Comparison of ENCODE assay signal across 21 mouse cellular contexts in the genomic region with DNA sequence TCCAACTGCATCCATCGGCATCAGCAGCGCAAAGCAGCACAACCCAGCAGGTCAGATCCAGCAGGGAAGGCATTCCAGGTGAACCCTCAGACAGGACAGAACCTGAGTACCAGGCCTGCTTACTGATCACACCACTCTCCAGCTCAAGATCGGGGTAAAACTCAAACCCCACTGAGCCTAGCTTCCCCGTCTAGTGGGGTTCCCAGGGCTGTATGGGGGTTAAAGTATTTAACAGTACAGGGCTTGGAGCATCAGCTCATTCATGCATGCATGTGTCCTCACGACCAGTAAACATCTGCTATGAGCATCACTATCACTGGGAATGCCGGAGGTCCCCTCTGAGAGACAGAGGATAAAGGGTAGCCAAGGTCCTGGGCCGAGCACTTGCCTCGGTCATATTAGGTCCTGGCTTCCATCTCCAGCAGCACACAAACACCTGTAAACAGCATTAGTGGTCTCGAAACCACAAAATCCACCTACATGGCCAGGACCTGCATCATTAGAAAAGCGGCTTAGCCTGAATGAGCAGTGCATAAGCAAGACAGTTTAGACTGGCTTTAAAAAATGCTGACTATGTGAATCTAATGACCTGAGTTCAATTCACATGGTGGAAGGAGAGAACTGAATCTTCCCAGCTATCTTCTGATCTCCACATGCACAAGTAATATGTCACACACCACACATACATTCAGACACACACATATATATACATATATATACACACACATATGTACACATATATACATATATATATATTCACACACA. TPM values are rescaled to one million over a fixed set of nuclear protein-coding genes. Genes with fewer than 3 reads are reported as not detected.
DNase-seq lines count a peak whose midpoint lies in the region; ATAC-seq and TF ChIP-seq lines count a peak whose summit lies in the region.
"Had no signal": no experiment of that assay in that cellular context is flagged by ENCODE, and none has a peak within 500 bp of the region (broad histone marks: within the 10 kb centered on the region; RNA-seq: fewer than 3 reads in every experiment).

No protein-coding gene starts in this region.

- H3K4me1 ChIP-seq in embryonic facial prominence, embryonic 15.5 days = peaks cover 19% of the 10 kb centered on the region; the same call in 1 of the 2 replicates
- peaks cover 13% of the 10 kb centered on the region for H3K4me1 ChIP-seq in embryonic facial prominence, embryonic 10.5 days
- peaks cover 34% of the 10 kb centered on the region for H3K4me1 ChIP-seq in heart, adult 2 months (ENCODE audit: control insufficient read depth, insufficient read depth, low read length)
- H3K4me1 ChIP-seq in heart, embryonic 13.5 days = peaks cover 94% of the 10 kb centered on the region
- H3K4me1 ChIP-seq in heart, embryonic 11.5 days (ENCODE audit: control insufficient read depth, insufficient read depth, low read length) = peaks cover 54% of the 10 kb centered on the region

- no peak for DNase-seq in embryonic facial prominence, embryonic 10.5 days (ENCODE audit: low spot score)
- DNase-seq in heart, adult 2 months = no peak
- no peak for DNase-seq in heart, postnatal 4 days
- DNase-seq: adrenal gland, adult 2 months; cerebellum, adult 11 months; cerebellum, adult 2 months; cerebellum, adult 9-11 months; cerebellum, postnatal 36 days; embryo, embryonic 11 days; forebrain, postnatal 0 days; gastrocnemius, postnatal 25 days; heart, postnatal 10 days; kidney, adult 2 months had no signal

- ATAC-seq in embryonic facial prominence, embryonic 15.5 days (ENCODE audit: insufficient number of reproducible peaks, low FRiP score, low TSS enrichment, low read depth) = 0 out of 2 replicates have a peak, but pooled peaks have one; percentile 7
- ATAC-seq in heart, embryonic 13.5 days (ENCODE audit: extremely low read depth, insufficient number of reproducible peaks, low FRiP score, low TSS enrichment) = no peak
- no peak for ATAC-seq in heart, embryonic 11.5 days (replicated peaks; ENCODE audit: insufficient number of reproducible peaks, low FRiP score, low TSS enrichment)
- ATAC-seq: forebrain, embryonic 14.5 days; forebrain, postnatal 0 days; intestine, postnatal 0 days had no signal

- H3K9me3 ChIP-seq in embryonic facial prominence, embryonic 15.5 days (replicated peaks) = no peaks in the 10 kb centered on the region
- no peaks in the 10 kb centered on the region for H3K9me3 ChIP-seq in embryonic facial prominence, embryonic 10.5 days
- no peaks in the 10 kb centered on the region for H3K9me3 ChIP-seq in heart, embryonic 13.5 days
- no peaks in the 10 kb centered on the region for H3K9me3 ChIP-seq in heart, embryonic 11.5 days (replicated peaks; ENCODE audit: control insufficient read depth, low read length)
- H3K9me3 ChIP-seq: heart, embryonic 15.5 days; hindbrain, embryonic 12.5 days; hindbrain, embryonic 15.5 days had no signal

- H3K4me3 ChIP-seq in embryonic facial prominence, embryonic 15.5 days (replicated peaks) = no peak overlapping the region
- H3K4me3 ChIP-seq in embryonic facial prominence, embryonic 10.5 days = no peak overlapping the region
- no peak overlapping the region for H3K4me3 ChIP-seq in heart, adult 2 months
- H3K4me3 ChIP-seq in heart, embryonic 13.5 days = no peak overlapping the region
- H3K4me3 ChIP-seq in heart, embryonic 11.5 days (ENCODE audit: low read depth, low read length) = no peak overlapping the region
- H3K4me3 ChIP-seq: heart, embryonic 15.5 days; hindbrain, embryonic 12.5 days; hindbrain, embryonic 15.5 days had no signal

- TF ChIP-seq POLR2A in heart, adult 2 months (IDR thresholded peaks at IDR 0.05; ENCODE audit: insufficient read depth, low read depth, low read length) = no peak

- no peak overlapping the region for H3K4me2 ChIP-seq in embryonic facial prominence, embryonic 15.5 days (replicated peaks)
- no peak overlapping the region for H3K4me2 ChIP-seq in heart, embryonic 13.5 days
- no peak overlapping the region for H3K4me2 ChIP-seq in heart, embryonic 11.5 days
- H3K4me2 ChIP-seq: hindbrain, embryonic 12.5 days; hindbrain, embryonic 15.5 days had no signal

- intact Hi-C loops in heart, adult 2 months (cut with DNase I) = no loop called here

- 0 out of 2 replicates have a peak, but pooled peaks have one; percentile 15 for TF ChIP-seq EP300 in heart, adult 2 months (IDR thresholded peaks at IDR 0.05; ENCODE audit: insufficient read depth, low read depth, low read length)

- no peaks in the 10 kb centered on the region for H3K27me3 ChIP-seq in embryonic facial prominence, embryonic 15.5 days
- H3K27me3 ChIP-seq in embryonic facial prominence, embryonic 10.5 days (replicated peaks; ENCODE audit: low read depth, poor library complexity, severe bottlenecking) = no peaks in the 10 kb centered on the region
- H3K27me3 ChIP-seq in heart, adult 2 months (ENCODE audit: control insufficient read depth, insufficient read depth, low read length) = no peaks in the 10 kb centered on the region
- H3K27me3 ChIP-seq in heart, embryonic 13.5 days (replicated peaks) = no peaks in the 10 kb centered on the region
- H3K27me3 ChIP-seq in heart, embryonic 11.5 days (ENCODE audit: control insufficient read depth, insufficient read depth, low read length) = no peaks in the 10 kb centered on the region
- H3K27me3 ChIP-seq: heart, embryonic 15.5 days; hindbrain, embryonic 12.5 days; hindbrain, embryonic 15.5 days had no signal

- H3K27ac ChIP-seq in embryonic facial prominence, embryonic 15.5 days (replicated peaks) = no peak overlapping the region
- no peak overlapping the region for H3K27ac ChIP-seq in embryonic facial prominence, embryonic 10.5 days (replicated peaks)
- peak overlapping the region; percentile 87; the same call in 1 of the 2 replicates for H3K27ac ChIP-seq in heart, adult 2 months
- H3K27ac ChIP-seq in heart, embryonic 13.5 days (replicated peaks) = peak overlapping the region; percentile 88
- no peak overlapping the region for H3K27ac ChIP-seq in heart, embryonic 11.5 days (ENCODE audit: low read depth, low read length)
- H3K27ac ChIP-seq: hindbrain, embryonic 12.5 days; hindbrain, embryonic 15.5 days had no signal

- no peaks in the 10 kb centered on the region for H3K36me3 ChIP-seq in embryonic facial prominence, embryonic 15.5 days
- peaks cover 7% of the 10 kb centered on the region for H3K36me3 ChIP-seq in embryonic facial prominence, embryonic 10.5 days (replicated peaks)
- peaks cover 10% of the 10 kb centered on the region for H3K36me3 ChIP-seq in heart, adult 2 months (ENCODE audit: control insufficient read depth, insufficient read depth, low read length)
- H3K36me3 ChIP-seq in heart, embryonic 13.5 days = no peaks in the 10 kb centered on the region
- H3K36me3 ChIP-seq in heart, embryonic 11.5 days (ENCODE audit: control insufficient read depth, insufficient read depth, low read length) = no peaks in the 10 kb centered on the region
- H3K36me3 ChIP-seq: heart, embryonic 15.5 days; hindbrain, embryonic 12.5 days; hindbrain, embryonic 15.5 days had no signal

- WGBS in embryonic facial prominence, embryonic 15.5 days = 89% methylated on average over 10 of the region's 10 CpGs
- WGBS in embryonic facial prominence, embryonic 10.5 days = 92% methylated on average over 10 of the region's 10 CpGs
- 66% methylated on average over 10 of the region's 10 CpGs for whole genome bisulfite sequencing in heart, adult 2 months
- 77% methylated on average over 10 of the region's 10 CpGs for WGBS in heart, embryonic 13.5 days
- 79% methylated on average over 10 of the region's 10 CpGs for WGBS in heart, embryonic 11.5 days (ENCODE audit: insufficient replicate concordance)

- H3K79me2 ChIP-seq in heart, adult 2 months (replicated peaks; ENCODE audit: control insufficient read depth, insufficient read depth, low read length) = peaks cover 2% of the 10 kb centered on the region; the same call in 1 of the 2 replicates

- no peak overlapping the region for H3K9ac ChIP-seq in embryonic facial prominence, embryonic 15.5 days
- H3K9ac ChIP-seq in heart, adult 2 months (ENCODE audit: low read depth, low read length) = no peak overlapping the region
- no peak overlapping the region for H3K9ac ChIP-seq in heart, embryonic 13.5 days
- no peak overlapping the region for H3K9ac ChIP-seq in heart, embryonic 11.5 days (ENCODE audit: low read depth, low read length)
- H3K9ac ChIP-seq: forebrain, postnatal 0 days; heart, embryonic 15.5 days; hindbrain, embryonic 12.5 days; hindbrain, embryonic 15.5 days had no signal

- TF ChIP-seq CTCF in heart, adult 2 months (IDR thresholded peaks at IDR 0.05) = no peak

RNA-seq across cellular contexts. Expression of a gene that starts 43.0 kb away (rescaled TPM):
- polyA plus RNA-seq in embryonic facial prominence, embryonic 15.5 days (2015; fragmentation: Nextera tagmentation; extraction: Ambion mirVana) = 21.0 and 26.7 TPM in 2 replicates
- polyA plus RNA-seq in embryonic facial prominence, embryonic 10.5 days (2016; fragmentation: Nextera tagmentation; extraction: Ambion mirVana) = 17.0 and 20.7 TPM in 2 replicates
- total RNA-seq in heart, adult 2 months (2021) = 100 to 1,000 TPM; 108 to 113 TPM
- 49.8 and 75.4 TPM in 2 replicates for polyA plus RNA-seq in heart, adult 2 months (2012; rRNA removed)
- total RNA-seq in heart, postnatal 4 days (2021) = 100 to 1,000 TPM; 110 to 116 TPM
- 22.9 and 32.9 TPM in 2 replicates for polyA plus RNA-seq in heart, embryonic 13.5 days (2015; fragmentation: Nextera tagmentation; extraction: Ambion mirVana)
- polyA plus RNA-seq in heart, embryonic 11.5 days (2014; fragmentation: Nextera tagmentation; extraction: Ambion mirVana) = 39.8 and 42.6 TPM in 2 replicates

Comparison
In these comparisons a context has a peak if more than half of its experiments do, and no peak if none do; other contexts are left out.
1. H3K27ac ChIP-seq: peak in heart, adult 2 months (single experiment) and heart, embryonic 13.5 days (single experiment); none in embryonic facial prominence, embryonic 15.5 days (single experiment), embryonic facial prominence, embryonic 10.5 days (single experiment) and heart, embryonic 11.5 days (single experiment).